Mouse (Mus musculus) bone marrow macrophage, adult 2 months (primary cell): Measurements from ENCODE around the gene Aatf. TPM values are rescaled to one million over a fixed set of nuclear protein-coding genes. Genes with fewer than 3 reads are reported as not detected.

Experiments
- H3K27ac ChIP-seq: 2 replicates; pipeline ENCODE4 v1.5.1; 2012; ENCODE audit warnings: low read depth, low read length; ENCODE audit not compliant: insufficient read depth
- H3K4me1 ChIP-seq: 2 replicates; pipeline ENCODE4 v1.6.1; 2012; ENCODE audit warnings: low read length; ENCODE audit not compliant: control insufficient read depth, insufficient read depth
- H3K4me3 ChIP-seq: 2 replicates; pipeline ENCODE4 v1.5.1; 2012; ENCODE audit warnings: mild to moderate bottlenecking, low read length, moderate library complexity; ENCODE audit not compliant: insufficient read depth
- CTCF ChIP-seq: IDR thresholded peaks from 2 replicates; pipeline ENCODE4 v1.5.1; 2012; ENCODE audit warnings: low read depth, mild to moderate bottlenecking, low read length, moderate library complexity
- POLR2A ChIP-seq: IDR thresholded peaks from 2 replicates; pipeline ENCODE4 v1.6.1; 2012; ENCODE audit warnings: mild to moderate bottlenecking, low read depth, low read length, borderline replicate concordance
- polyA plus RNA-seq: library from polyadenylated mRNA; stranded (reverse); fragments of >200 nt; gene quantifications from 2 replicates; pipeline ENCODE4 v1.2.4, GENCODE M21; 2012; ENCODE audit not compliant: missing spikeins, insufficient read depth, insufficient read length

Aatf gene
- polyA plus RNA-seq, 1 experiment, result 15.2 TPM

DNA sequence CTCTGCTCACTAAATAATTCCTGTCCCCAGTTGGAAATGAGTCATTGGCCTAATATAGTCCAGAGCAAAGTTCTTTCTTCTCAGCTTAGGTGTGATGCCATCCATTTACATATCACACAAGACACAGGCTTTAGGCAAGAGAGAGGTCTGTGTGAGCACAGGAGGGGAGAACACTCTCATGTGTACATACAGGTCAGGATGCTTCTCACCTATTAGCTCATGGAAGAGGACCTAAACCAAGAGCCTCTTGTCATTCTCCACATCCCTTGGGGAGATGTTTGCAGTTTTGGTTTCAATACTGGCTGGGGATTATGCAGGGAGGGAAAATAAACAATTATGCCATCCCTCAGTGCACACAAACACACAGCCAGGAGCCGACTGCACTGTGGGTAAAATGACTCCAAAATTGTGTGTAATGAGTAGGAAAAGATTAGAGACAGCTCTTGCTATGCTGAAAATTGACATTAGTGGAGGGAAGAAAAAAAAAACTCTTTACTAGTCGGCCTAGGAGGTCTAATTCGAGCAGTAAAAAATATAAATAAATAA lies 137.3 kb downstream of the Aatf start:
- no peak for TF ChIP-seq POLR2A
- no peak for TF ChIP-seq CTCF
- H3K4me3 ChIP-seq, result no peak overlapping the region
- H3K27ac ChIP-seq, result no peak overlapping the region
- H3K4me1 ChIP-seq, result no peaks in the 10 kb centered on the region

DNA sequence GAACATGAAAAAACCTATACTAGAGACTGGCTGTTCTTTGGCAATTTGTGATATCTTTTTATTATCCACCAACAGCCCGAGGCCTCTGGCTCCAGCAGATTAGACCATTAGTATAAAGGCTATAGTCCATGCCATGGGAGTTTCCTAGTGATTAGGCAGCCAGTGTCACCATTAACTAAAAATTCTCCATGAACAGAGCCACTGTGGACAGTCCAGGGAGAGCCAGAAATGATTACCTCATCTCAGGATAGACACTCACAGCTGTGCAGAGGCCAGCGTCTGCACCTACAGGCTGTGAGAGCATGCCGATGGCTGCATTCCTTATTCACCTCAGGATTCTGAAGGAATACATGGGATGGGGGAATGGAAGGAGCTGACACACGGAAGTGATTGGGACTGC lies 140.2 kb downstream of the Aatf start:
- Histone ChIP-seq H3K4me3 (no peak overlapping the region), H3K27ac (no peak overlapping the region), H3K4me1 (no peaks in the 10 kb centered on the region)
- TF ChIP-seq POLR2A, result no peak
- TF ChIP-seq CTCF, result no peak

Other genes starting within 250 kb of the Aatf start
- gene Lhx1, start 12.0 kb upstream of the Aatf start, polyA plus RNA-seq, result not detected in 2 replicates